Mouse (Mus musculus) lung, postnatal 0 days (tissue): ENCODE data around the gene Mfap3. TPM values are rescaled to one million over a fixed set of nuclear protein-coding genes. Genes with fewer than 3 reads are reported as not detected.

ENCODE experiments used
- ATAC-seq: fragments of 200-750 bp; cut with Nextera tagmentation; 2 replicates; pipeline ENCODE4 v1.8.0; 2017; ENCODE audit warnings: moderate library complexity
- DNase-seq: peaks from one replicate; pipeline ENCODE4 v3.0.0-alpha.2; 2016; ENCODE audit warnings: low spot score
- H3K27ac ChIP-seq: fragments of 300-500 bp; sonication (generic); 2 replicates; pipeline ENCODE4 v1.5.1; 2014; ENCODE audit warnings: antibody characterized with exemption, mild to moderate bottlenecking, low read length, mixed read lengths
- H3K27me3 ChIP-seq: fragments of 300-500 bp; sonication (generic); replicated peaks from 2 replicates; pipeline ENCODE4 v1.6.1; 2014; ENCODE audit warnings: low read length, mixed read lengths; ENCODE audit not compliant: insufficient read depth
- H3K36me3 ChIP-seq: fragments of 300-500 bp; sonication (generic); 2 replicates; pipeline ENCODE4 v1.6.1; 2014; ENCODE audit warnings: low read length, mixed read lengths; ENCODE audit not compliant: insufficient read depth
- H3K4me1 ChIP-seq: fragments of 300-500 bp; sonication (generic); 2 replicates; pipeline ENCODE4 v1.6.1; 2014; ENCODE audit warnings: antibody characterized with exemption, low read depth, low read length, mixed read lengths; ENCODE audit not compliant: insufficient read depth
- H3K4me2 ChIP-seq: fragments of 300-500 bp; sonication (generic); replicated peaks from 2 replicates; pipeline ENCODE4 v1.6.1; 2014; ENCODE audit warnings: low read depth, mild to moderate bottlenecking, low read length, moderate library complexity, mixed read lengths
- H3K4me3 ChIP-seq: fragments of 300-500 bp; sonication (generic); 2 replicates; pipeline ENCODE4 v1.5.1; 2014; ENCODE audit warnings: low read depth, low read length
- H3K9ac ChIP-seq: fragments of 300-500 bp; sonication (generic); replicated peaks from 2 replicates; pipeline ENCODE4 v1.6.1; 2014; ENCODE audit warnings: low read depth, mild to moderate bottlenecking
- H3K9me3 ChIP-seq: fragments of 300-500 bp; sonication (generic); 2 replicates; pipeline ENCODE4 v1.6.1; 2016; ENCODE audit warnings: low read length, mixed read lengths
- CTCF ChIP-seq: IDR thresholded peaks from 2 replicates; pipeline ENCODE4 v1.5.1; 2016; ENCODE audit warnings: antibody characterized with exemption, mild to moderate bottlenecking
- EP300 ChIP-seq: IDR thresholded peaks from 2 replicates; pipeline ENCODE4 v1.6.1; 2016; ENCODE audit warnings: antibody characterized with exemption, mild to moderate bottlenecking, control low read depth
- WGBS: fragments of 180-500 bp; shearing (Covaris S2); extraction: QIAGEN DNeasy Blood & Tissue Kit; methylation state at CpG from one replicate; pipeline ENCODE4 v1.1.7; 2014; 5-methylcytosine and 5-hydroxymethylcytosine counted together
- polyA plus RNA-seq: library from polyadenylated mRNA; unstranded; fragments of >200 nt; fragmentation: Nextera tagmentation; extraction: Ambion mirVana; gene quantifications from 2 replicates; pipeline ENCODE4 v1.2.1, GENCODE M21; 2015

Mfap3 gene
- polyA plus RNA-seq = 36.4 and 37.7 TPM in 2 replicates

GRCm38 (mm10) chr11:57518091-57518750 lies at the start of gene Mfap3, which contains the start of gene Fam114a2:
Gene Mfap3 (plus strand): TSS chr11:57518664.
Gene Fam114a2 (minus strand): TSS chr11:57518617.
- Histone ChIP-seq H3K9ac (peak within 1 kb of the TSS; percentile 75), H3K4me1 (peaks cover 11% of the 10 kb centered on the region; the same call in 1 of the 2 replicates), H3K27me3 (no peaks in the 10 kb centered on the region), H3K4me2 (peak within 1 kb of the TSS; percentile 81), H3K27ac (peak within 1 kb of the TSS; percentile 90), H3K4me3 (peak within 1 kb of the TSS; percentile 80), H3K9me3 (no peaks in the 10 kb centered on the region), H3K36me3 (peaks cover 9% of the 10 kb centered on the region; the same call in 1 of the 2 replicates)
- 1% methylated on average over 52 of the region's 59 CpGs for WGBS
- ATAC-seq (peak; percentile 96), DNase-seq (peak; percentile 89)
- TF ChIP-seq EP300 (no peak; the same call in 1 of the 2 replicates), CTCF (no peak)

- ATAC-seq (no peak), DNase-seq (no peak)
- Histone ChIP-seq H3K9me3 (no peaks in the 10 kb centered on the region), H3K27me3 (no peaks in the 10 kb centered on the region), H3K4me1 (no peaks in the 10 kb centered on the region), H3K4me3 (no peak overlapping the region), H3K27ac (no peak overlapping the region), H3K36me3 (no peaks in the 10 kb centered on the region), H3K4me2 (no peak overlapping the region), H3K9ac (no peak overlapping the region)
- peak; percentile 38 for TF ChIP-seq CTCF
- no peak for TF ChIP-seq EP300
- WGBS = 72% methylated on average over 4 of the region's 4 CpGs
These were observed 49.8 kb upstream of the Mfap3 start for GRCm38 (mm10) chr11:57468706-57469105.

- no peak overlapping the region for H3K27ac ChIP-seq
- no peaks in the 10 kb centered on the region for H3K36me3 ChIP-seq
- no peaks in the 10 kb centered on the region for H3K27me3 ChIP-seq
- no peak overlapping the region for H3K4me3 ChIP-seq
- 42% methylated on average over 6 of the region's 6 CpGs for WGBS
- H3K4me2 ChIP-seq = no peak overlapping the region
- H3K9ac ChIP-seq = no peak overlapping the region
- H3K9me3 ChIP-seq = no peaks in the 10 kb centered on the region
- ATAC-seq (no peak), DNase-seq (no peak)
- H3K4me1 ChIP-seq = no peaks in the 10 kb centered on the region
- TF ChIP-seq CTCF (no peak), EP300 (no peak)
These were observed 48.4 kb upstream of the Mfap3 start for GRCm38 (mm10) chr11:57470056-57470455.

GRCm38 (mm10) chr11:57470979-57471378 lies 47.5 kb upstream of the Mfap3 start:
- no peaks in the 10 kb centered on the region for H3K36me3 ChIP-seq

GRCm38 (mm10) chr11:57474296-57474941 lies 44.0 kb upstream of the Mfap3 start:
- Histone ChIP-seq H3K4me1 (no peaks in the 10 kb centered on the region), H3K27me3 (no peaks in the 10 kb centered on the region), H3K27ac (no peak overlapping the region), H3K4me2 (no peak overlapping the region), H3K9me3 (no peaks in the 10 kb centered on the region), H3K36me3 (no peaks in the 10 kb centered on the region), H3K9ac (no peak overlapping the region), H3K4me3 (no peak overlapping the region)
- no peak for TF ChIP-seq EP300
- TF ChIP-seq CTCF = no peak
- no peak for ATAC-seq
- no peak for DNase-seq
- WGBS = 74% methylated on average over 6 of the region's 6 CpGs

More at GRCm38 (mm10) chr11:57470979-57471378, 47.5 kb upstream of the Mfap3 start:
- TF ChIP-seq CTCF (no peak), EP300 (no peak)
- no peaks in the 10 kb centered on the region for H3K4me1 ChIP-seq
- no peak for ATAC-seq
- H3K4me3 ChIP-seq = no peak overlapping the region
- H3K9ac ChIP-seq = no peak overlapping the region
- no peaks in the 10 kb centered on the region for H3K27me3 ChIP-seq
- no peak overlapping the region for H3K27ac ChIP-seq
- 69% methylated on average over 7 of the region's 7 CpGs for WGBS
- no peak for DNase-seq
- no peak overlapping the region for H3K4me2 ChIP-seq
- no peaks in the 10 kb centered on the region for H3K9me3 ChIP-seq

GRCm38 (mm10) chr11:57475119-57475518 lies 43.3 kb upstream of the Mfap3 start:
- H3K4me3 ChIP-seq = no peak overlapping the region
- WGBS = 43% methylated on average over 6 of the region's 6 CpGs
- no peaks in the 10 kb centered on the region for H3K27me3 ChIP-seq
- ATAC-seq (no peak), DNase-seq (peak; percentile 63)
- no peak overlapping the region for H3K4me2 ChIP-seq
- no peak overlapping the region for H3K27ac ChIP-seq
- no peaks in the 10 kb centered on the region for H3K4me1 ChIP-seq
- no peak for TF ChIP-seq EP300
- peak; percentile 82 for TF ChIP-seq CTCF
- no peaks in the 10 kb centered on the region for H3K36me3 ChIP-seq
- H3K9ac ChIP-seq = no peak overlapping the region
- H3K9me3 ChIP-seq = no peaks in the 10 kb centered on the region
